Mouse (Mus musculus): ENCODE data around the gene Fbxo11. TPM values are rescaled to one million over a fixed set of nuclear protein-coding genes. Genes with fewer than 3 reads are reported as not detected.

The Fbxo11 gene
- 30.7 and 30.9 TPM in 2 replicates for polyA plus RNA-seq (2015; fragmentation: Nextera tagmentation; extraction: Ambion mirVana)

DNA sequence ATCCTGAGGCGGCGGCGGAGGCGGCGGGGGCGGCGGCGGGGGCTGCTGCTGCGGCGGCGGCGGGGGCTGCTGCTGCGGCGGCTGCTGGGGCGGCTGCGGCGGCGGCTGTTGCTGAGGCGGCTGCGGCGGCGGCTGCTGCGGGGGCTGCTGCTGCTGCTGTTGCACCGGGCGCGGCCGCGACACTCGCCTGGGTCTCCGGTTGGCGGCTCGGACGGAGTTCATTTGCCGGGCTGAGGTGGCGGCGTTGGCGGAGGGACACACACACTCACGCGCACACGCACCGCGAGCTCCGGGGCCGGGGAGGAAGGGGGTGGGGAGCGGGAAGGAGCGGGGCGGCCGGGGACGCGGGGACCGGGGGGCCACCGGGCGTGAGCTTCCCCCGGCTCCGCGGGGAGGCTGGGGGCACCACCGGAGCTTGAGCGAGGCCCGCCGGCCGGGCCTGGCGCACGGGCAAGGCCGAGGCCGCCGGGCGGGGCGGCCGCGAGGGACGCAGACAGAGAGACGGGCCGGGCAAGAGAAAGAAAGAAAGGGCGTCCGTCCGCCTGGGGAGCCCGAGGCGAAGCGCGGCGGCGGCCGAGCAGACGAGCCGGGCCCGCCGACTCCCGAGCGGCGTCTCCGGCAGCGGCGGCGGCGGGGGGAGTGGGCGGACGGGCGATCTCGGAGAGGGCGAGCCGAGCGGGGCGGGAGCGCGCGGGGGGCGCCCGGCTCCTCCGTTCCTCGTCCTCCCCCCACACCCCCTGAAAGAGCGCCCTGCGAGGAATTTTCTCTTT is at the start of gene Fbxo11:
Gene Fbxo11 (minus strand): TSS at position 261 of the 770 bp plus-strand sequence.
- Histone ChIP-seq H3K27ac (replicated peaks) (peak within 1 kb of the TSS; percentile 100), H3K27me3 (no peaks in the 10 kb centered on the region), H3K36me3 (no peaks in the 10 kb centered on the region), H3K4me1 (replicated peaks) (peaks cover 34% of the 10 kb centered on the region), H3K9ac (peak within 1 kb of the TSS; percentile 100), H3K4me3 (peak within 1 kb of the TSS; percentile 89), H3K9me3 (no peaks in the 10 kb centered on the region), H3K4me2 (peak within 1 kb of the TSS; percentile 74)
- ATAC-seq (ENCODE audit: low read depth) = peak; percentile 48
- under 1% methylated on average over 70 of the region's 112 CpGs for WGBS

GRCm38 (mm10) chr17:88113883-88114229 is 48.8 kb upstream of the Fbxo11 start:
- H3K36me3 ChIP-seq = no peaks in the 10 kb centered on the region
- no peak overlapping the region for H3K9ac ChIP-seq
- H3K27ac ChIP-seq (replicated peaks) = no peak overlapping the region
- H3K27me3 ChIP-seq = no peaks in the 10 kb centered on the region
- no peak overlapping the region for H3K4me3 ChIP-seq
- H3K9me3 ChIP-seq = no peaks in the 10 kb centered on the region
- no peak overlapping the region for H3K4me2 ChIP-seq
- WGBS = 93% methylated on average over 10 of the region's 10 CpGs
- H3K4me1 ChIP-seq (replicated peaks) = no peaks in the 10 kb centered on the region
- ATAC-seq (ENCODE audit: low read depth) = no peak

DNA sequence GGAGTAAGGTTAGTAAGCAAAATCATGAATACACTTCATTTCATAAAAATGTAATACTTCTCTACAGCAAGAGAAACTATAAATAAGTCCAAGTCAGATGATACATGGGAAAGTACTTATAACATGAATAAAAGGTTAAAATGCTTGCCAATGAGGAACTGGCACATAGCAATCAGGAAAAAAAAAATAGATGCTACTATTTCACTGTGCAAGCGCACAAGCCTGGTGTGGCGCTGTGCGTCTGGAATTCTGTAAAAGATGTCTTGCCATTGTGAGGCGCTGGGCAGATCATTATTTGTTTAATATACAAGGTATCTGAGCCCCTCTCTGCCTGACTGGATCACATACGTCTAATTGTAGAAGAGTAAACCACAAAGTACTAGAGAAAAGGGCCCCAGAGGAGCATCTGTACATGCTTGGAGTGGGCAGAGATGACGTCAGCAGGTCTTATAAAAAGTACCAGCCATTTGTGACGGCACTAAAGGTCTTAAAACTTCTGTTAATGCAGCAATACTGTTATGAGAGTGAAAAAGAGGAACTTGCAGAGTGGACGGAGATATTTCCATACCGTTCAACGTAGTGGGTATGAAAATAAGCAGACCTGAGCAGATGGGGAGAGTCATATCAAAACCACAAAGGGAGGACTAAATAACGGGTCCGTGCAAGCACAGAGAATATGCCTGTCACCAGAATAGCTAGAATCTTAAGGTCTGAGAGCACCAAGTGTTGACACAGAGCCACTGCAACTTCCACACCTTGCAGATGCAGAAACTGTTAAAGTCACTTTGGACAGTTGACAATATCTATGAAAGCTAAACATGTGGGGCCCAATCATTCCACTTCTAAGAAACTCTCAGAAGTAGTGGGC is 48.2 kb upstream of the Fbxo11 start:
- no peak overlapping the region for H3K4me2 ChIP-seq
- no peak for ATAC-seq (ENCODE audit: low read depth)

DNA sequence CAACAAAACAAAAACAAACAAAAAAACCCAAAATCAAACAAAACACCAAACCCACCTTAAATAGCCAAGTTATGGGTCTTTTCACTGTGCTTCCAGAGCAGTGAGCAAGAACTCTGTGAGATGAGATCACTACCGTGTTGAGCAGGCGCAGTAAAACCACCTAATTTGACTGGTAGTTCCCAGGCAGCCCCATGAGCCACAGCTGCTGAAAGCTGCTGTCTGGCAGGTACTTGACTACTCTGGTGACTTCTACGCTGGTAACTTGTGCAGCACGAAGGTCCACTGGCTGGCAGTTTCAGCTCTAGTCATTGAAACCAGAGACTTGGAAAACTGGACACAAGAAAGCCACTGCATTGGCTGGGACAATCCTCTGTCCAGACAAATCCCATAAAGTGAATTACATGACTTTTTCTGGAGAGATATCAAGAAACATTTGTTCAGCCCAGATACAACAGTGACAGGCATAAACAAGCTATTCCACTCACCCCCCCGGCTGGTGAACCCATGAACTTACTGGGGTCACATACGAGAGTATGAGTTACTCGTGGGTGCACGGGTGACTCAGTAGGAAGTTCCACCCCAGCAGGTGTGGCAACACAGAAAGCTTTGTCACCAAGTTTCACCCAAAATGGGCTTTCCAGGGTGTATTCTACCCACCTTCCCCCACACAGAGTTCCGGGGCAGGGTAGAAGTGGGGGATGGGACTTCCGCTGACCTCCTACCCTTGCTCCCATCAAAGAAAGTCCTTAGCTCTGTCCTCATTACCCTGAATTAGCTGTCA is 47.0 kb upstream of the Fbxo11 start:
- ATAC-seq (ENCODE audit: low read depth) = no peak
- no peak overlapping the region for H3K9ac ChIP-seq
- H3K4me1 ChIP-seq (replicated peaks) = no peaks in the 10 kb centered on the region
- no peaks in the 10 kb centered on the region for H3K9me3 ChIP-seq
- no peaks in the 10 kb centered on the region for H3K36me3 ChIP-seq
- no peak overlapping the region for H3K4me2 ChIP-seq
- 72% methylated on average over 10 of the region's 10 CpGs for WGBS
- H3K27ac ChIP-seq (replicated peaks) = no peak overlapping the region
- H3K27me3 ChIP-seq = no peaks in the 10 kb centered on the region
- H3K4me3 ChIP-seq = no peak overlapping the region

More for the DNA sequence above, 48.2 kb upstream of the Fbxo11 start:
- Histone ChIP-seq H3K36me3 (no peaks in the 10 kb centered on the region), H3K27me3 (no peaks in the 10 kb centered on the region), H3K9ac (no peak overlapping the region), H3K27ac (replicated peaks) (no peak overlapping the region), H3K9me3 (no peaks in the 10 kb centered on the region), H3K4me3 (no peak overlapping the region), H3K4me1 (replicated peaks) (no peaks in the 10 kb centered on the region)
- WGBS = 85% methylated on average over 12 of the region's 12 CpGs

GRCm38 (mm10) chr17:88111081-88111796 is 46.1 kb upstream of the Fbxo11 start:
- Histone ChIP-seq H3K36me3 (no peaks in the 10 kb centered on the region), H3K9me3 (no peaks in the 10 kb centered on the region), H3K9ac (no peak overlapping the region), H3K4me1 (replicated peaks) (no peaks in the 10 kb centered on the region), H3K4me3 (no peak overlapping the region), H3K4me2 (no peak overlapping the region), H3K27me3 (no peaks in the 10 kb centered on the region), H3K27ac (replicated peaks) (no peak overlapping the region)
- no peak for ATAC-seq (ENCODE audit: low read depth)
- WGBS = 85% methylated on average over 12 of the region's 12 CpGs

DNA sequence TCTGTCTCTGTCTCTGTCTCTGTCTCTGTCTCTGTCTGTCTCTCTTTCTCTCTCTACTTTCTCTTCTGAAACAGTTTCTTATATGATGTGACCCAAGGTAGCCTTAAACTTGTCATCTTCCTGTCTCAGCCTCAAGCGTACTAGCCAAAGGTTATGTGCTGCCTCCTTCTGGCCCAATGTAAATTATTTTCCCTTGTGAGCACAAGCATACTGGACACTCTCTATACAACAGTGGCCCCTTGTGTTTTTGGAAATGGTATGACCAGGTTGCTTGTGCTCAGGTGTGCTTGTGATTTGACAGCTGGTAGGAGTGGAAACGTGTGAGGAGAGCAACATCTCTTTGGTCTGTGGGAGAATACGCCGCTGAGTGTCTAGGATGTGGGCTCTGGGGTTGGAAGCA is 42.6 kb upstream of the Fbxo11 start:
- no peaks in the 10 kb centered on the region for H3K9me3 ChIP-seq
- WGBS = 91% methylated on average over 4 of the region's 4 CpGs
- H3K9ac ChIP-seq = no peak overlapping the region

GRCm38 (mm10) chr17:88106365-88106764 is 41.3 kb upstream of the Fbxo11 start:
- Histone ChIP-seq H3K27me3 (no peaks in the 10 kb centered on the region), H3K4me1 (replicated peaks) (no peaks in the 10 kb centered on the region), H3K27ac (replicated peaks) (no peak overlapping the region; the same call in 1 of the 2 replicates), H3K9ac (no peak overlapping the region), H3K4me2 (no peak overlapping the region), H3K9me3 (no peaks in the 10 kb centered on the region), H3K4me3 (no peak overlapping the region), H3K36me3 (no peaks in the 10 kb centered on the region)
- no peak for ATAC-seq (ENCODE audit: low read depth)
- WGBS = 85% methylated on average over 9 of the region's 9 CpGs

More for the DNA sequence above, 42.6 kb upstream of the Fbxo11 start:
- H3K4me1 ChIP-seq (replicated peaks) = no peaks in the 10 kb centered on the region
- no peak for ATAC-seq (ENCODE audit: low read depth)
- no peaks in the 10 kb centered on the region for H3K36me3 ChIP-seq
- no peaks in the 10 kb centered on the region for H3K27me3 ChIP-seq
- no peak overlapping the region for H3K27ac ChIP-seq (replicated peaks)
- no peak overlapping the region for H3K4me2 ChIP-seq
- H3K4me3 ChIP-seq = no peak overlapping the region

GRCm38 (mm10) chr17:88102597-88102996 is 37.5 kb upstream of the Fbxo11 start:
- Histone ChIP-seq H3K4me2 (no peak overlapping the region), H3K4me3 (no peak overlapping the region), H3K9me3 (no peaks in the 10 kb centered on the region), H3K27me3 (no peaks in the 10 kb centered on the region), H3K4me1 (replicated peaks) (no peaks in the 10 kb centered on the region), H3K27ac (replicated peaks) (no peak overlapping the region), H3K36me3 (no peaks in the 10 kb centered on the region), H3K9ac (no peak overlapping the region)
- no peak for ATAC-seq (ENCODE audit: low read depth)
- WGBS = 85% methylated on average over 7 of the region's 7 CpGs

DNA sequence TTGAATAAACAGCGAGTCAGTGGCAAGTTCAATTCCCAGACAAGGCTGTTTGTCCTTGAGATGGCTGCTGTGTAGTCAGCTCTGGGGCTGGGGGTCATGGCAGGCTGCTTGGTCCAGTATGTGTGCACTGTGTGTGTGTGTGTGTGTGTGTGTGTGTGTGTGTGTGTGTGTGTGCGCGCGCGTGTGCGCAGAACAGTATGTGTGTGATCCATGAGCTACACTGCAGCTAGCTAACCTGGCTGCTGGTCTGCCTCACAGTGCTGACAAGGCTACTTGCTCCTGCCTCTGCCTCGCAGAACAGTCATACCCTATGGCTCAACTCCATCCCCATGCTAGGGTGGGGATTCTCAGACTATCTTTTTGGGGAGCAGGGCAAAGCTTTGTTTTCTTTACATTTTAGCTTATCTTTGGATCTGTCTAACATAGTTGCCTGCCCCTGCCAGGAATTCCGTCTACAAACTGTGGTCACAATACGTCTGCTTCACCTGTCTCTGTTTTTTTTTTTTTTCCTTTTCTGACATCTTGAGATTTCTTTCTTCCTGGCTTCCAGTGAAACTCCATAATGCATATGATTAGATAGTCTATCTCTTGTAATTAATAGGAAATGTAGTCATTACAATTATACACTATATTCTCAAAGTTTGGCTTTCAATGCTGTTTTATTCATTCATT is 33.2 kb upstream of the Fbxo11 start:
- Histone ChIP-seq H3K4me3 (no peak overlapping the region), H3K4me2 (no peak overlapping the region), H3K4me1 (replicated peaks) (no peaks in the 10 kb centered on the region; the same call in 1 of the 2 replicates), H3K9ac (no peak overlapping the region), H3K27me3 (no peaks in the 10 kb centered on the region), H3K9me3 (no peaks in the 10 kb centered on the region), H3K27ac (replicated peaks) (no peak overlapping the region), H3K36me3 (no peaks in the 10 kb centered on the region)
- WGBS = 95% methylated on average over 9 of the region's 9 CpGs
- ATAC-seq (ENCODE audit: low read depth) = no peak

GRCm38 (mm10) chr17:88097543-88097942 is 32.5 kb upstream of the Fbxo11 start:
- no peaks in the 10 kb centered on the region for H3K27me3 ChIP-seq
- no peaks in the 10 kb centered on the region for H3K36me3 ChIP-seq
- 95% methylated on average over 3 of the region's 3 CpGs for WGBS
- no peak for ATAC-seq (ENCODE audit: low read depth)
- H3K4me2 ChIP-seq = no peak overlapping the region
- H3K9ac ChIP-seq = no peak overlapping the region
- H3K27ac ChIP-seq (replicated peaks) = no peak overlapping the region
- no peaks in the 10 kb centered on the region for H3K9me3 ChIP-seq
- no peaks in the 10 kb centered on the region; the same call in 1 of the 2 replicates for H3K4me1 ChIP-seq (replicated peaks)
- H3K4me3 ChIP-seq = no peak overlapping the region

DNA sequence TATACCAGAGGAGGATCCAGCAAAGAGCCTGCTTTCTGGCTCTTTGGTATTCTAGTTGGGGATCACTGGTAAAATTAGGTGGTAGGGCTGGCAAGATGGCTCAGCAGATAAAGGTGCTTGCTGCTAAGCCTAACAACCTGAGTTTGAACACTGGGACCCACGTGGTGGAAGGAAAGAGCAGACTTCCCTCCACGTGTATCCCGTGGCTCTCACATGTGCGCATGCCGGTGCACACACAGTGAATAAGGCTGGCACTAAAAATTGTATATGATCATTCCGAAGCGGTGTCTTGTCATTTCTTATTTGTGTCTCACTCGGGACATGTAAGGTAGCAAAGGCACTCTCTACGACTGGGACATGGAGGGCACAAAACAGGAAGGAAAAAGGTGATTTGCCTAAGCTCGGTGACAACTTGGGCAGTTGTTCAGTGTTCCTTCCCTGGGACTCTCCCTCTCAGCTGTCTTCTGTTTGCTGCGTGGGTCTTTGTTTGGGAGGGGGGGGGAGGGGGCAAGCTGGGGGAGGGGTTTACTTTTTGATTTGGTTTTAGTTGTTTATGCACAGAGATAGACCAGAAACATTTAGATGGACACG is 31.8 kb upstream of the Fbxo11 start:
- Histone ChIP-seq H3K27ac (replicated peaks) (no peak overlapping the region), H3K36me3 (no peaks in the 10 kb centered on the region), H3K9me3 (no peaks in the 10 kb centered on the region), H3K4me2 (no peak overlapping the region), H3K4me1 (replicated peaks) (no peaks in the 10 kb centered on the region; the same call in 1 of the 2 replicates), H3K4me3 (no peak overlapping the region), H3K27me3 (no peaks in the 10 kb centered on the region), H3K9ac (no peak overlapping the region)
- WGBS = 78% methylated on average over 12 of the region's 12 CpGs
- ATAC-seq (ENCODE audit: low read depth) = no peak
